Mouse (Mus musculus) natural killer cell, adult 2 months (primary cell): ENCODE results near the gene Nr2f6.

Experiments
- DNase-seq, 2 experiments: peaks; one replicate each; pipeline ENCODE4 v3.0.0; 2022; ENCODE audit warnings: low spot score in 2 of 2

Gene Nr2f6

DNA sequence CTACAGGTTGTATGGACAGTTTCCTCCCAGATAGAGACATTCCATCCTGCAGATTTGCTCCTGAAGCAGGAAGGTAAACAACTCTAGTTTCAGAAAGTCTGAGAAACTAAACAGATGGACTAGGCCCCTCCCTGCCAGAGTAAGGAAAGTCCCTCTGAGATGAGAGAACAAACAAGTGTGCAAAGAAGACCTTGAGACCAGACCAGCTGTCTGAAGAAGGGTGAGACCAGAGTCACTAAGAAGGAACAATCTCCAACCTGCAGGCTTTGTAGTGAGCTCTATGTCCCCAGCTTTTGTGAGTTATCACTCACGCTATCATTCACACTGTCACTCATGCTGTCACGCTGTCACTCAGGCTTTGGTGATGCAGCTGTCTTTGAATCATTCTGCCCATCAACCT lies 9.9 kb upstream of the Nr2f6 start:
- no peak for DNase-seq

- DNase-seq = no peak
Observed at GRCm38 (mm10) chr8:71388267-71388666, 6.5 kb upstream of the Nr2f6 start.

- no peak for DNase-seq
Observed at GRCm38 (mm10) chr8:71385212-71385835, 3.6 kb upstream of the Nr2f6 start.

DNA sequence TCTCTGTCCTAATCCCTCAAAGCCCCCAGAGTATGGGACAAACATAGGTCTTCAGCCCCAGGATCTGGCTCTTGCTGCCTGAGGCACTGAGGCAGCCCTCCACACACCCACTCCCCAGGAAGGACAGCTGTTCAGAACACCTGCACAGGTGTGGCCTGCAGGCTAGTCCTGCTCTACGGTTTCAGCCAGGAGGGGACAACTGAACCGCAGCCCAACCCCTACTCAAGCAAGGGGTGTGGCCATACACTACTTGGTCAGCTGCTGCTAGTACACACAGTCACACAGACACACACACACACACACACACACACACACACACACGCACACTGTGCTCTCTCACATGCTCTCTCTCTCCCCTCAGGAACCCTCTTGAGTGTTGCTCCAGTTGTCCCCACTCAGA lies 2.1 kb upstream of the Nr2f6 start:
- DNase-seq = no peak

- no peak for DNase-seq
Observed at GRCm38 (mm10) chr8:71383396-71383795, 1.6 kb upstream of the Nr2f6 start.

DNA sequence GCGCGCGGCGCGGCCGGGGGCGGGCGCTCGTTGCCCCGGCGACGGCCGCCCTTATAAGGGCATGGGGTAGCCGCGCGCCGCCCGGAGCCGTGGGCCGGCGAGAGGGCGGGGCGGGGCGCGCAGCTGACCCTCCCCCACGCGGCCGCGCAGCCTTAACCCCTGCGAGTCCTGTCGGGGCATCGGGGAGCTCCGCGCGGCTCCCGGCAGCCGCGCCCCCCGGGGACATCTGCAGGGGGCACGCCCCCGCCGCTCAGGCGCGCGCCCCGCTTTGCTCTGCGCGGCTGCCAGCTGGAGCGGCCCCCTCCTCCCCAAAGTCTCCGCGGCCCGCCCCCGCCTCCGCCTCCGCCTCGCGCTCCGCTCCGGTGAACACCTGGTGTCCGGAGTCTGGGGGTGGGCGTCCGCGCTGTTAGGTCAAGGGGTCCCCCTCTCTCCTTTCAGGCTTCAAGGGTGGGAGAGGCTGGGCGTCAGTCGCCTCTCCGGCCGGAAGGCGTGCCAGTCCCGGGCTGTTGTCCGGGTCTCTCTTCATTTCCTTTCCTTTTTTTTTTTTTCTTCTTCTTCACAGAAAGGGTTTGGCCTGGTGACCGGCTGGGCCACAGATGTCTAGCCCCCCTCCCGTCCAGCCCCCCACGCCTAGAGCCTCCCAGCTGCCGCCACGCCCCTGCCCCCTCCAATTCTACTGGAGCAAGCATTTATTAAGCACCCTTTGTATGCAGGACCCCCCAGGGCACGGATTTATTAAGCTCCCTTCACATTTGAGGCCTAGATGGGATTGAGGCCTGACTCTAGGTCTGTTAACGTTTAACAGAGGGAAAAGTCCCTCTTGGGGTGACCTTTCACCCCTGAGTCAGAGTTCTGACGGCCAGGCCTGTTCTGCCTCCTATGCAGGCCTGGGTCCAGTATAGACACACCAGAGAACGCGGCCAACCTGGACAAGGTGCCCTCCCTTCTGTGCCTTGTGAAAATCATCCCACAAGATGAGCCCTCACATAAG lies 506 bp upstream of the Nr2f6 start:
- DNase-seq = peak in 1 of 2 experiments; percentile 72

- no peak for DNase-seq
Observed at GRCm38 (mm10) chr8:71380178-71381171, 1.3 kb downstream of the Nr2f6 start.

- DNase-seq = no peak
Observed at GRCm38 (mm10) chr8:71379512-71380075, 2.2 kb downstream of the Nr2f6 start.

DNA sequence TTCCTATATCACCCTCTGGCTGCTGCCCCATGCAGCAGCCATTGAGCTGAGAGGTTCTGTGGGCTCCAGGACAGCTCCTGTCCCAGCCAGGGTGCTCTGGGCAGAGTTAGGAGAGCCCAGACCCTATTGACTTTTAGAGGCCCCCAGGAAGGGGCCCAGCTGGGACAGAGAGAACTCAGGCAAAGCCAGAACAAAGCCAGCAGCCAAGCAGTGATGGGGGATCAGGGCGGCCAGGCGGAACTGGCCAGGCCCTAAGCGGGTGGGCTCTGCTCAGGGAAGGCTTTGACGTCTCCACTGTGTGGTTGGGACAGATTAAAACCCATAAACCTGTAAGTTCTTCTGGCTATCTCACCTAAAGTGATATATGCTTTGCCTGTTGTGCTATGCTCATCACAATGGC lies 2.8 kb downstream of the Nr2f6 start:
- no peak for DNase-seq

DNA sequence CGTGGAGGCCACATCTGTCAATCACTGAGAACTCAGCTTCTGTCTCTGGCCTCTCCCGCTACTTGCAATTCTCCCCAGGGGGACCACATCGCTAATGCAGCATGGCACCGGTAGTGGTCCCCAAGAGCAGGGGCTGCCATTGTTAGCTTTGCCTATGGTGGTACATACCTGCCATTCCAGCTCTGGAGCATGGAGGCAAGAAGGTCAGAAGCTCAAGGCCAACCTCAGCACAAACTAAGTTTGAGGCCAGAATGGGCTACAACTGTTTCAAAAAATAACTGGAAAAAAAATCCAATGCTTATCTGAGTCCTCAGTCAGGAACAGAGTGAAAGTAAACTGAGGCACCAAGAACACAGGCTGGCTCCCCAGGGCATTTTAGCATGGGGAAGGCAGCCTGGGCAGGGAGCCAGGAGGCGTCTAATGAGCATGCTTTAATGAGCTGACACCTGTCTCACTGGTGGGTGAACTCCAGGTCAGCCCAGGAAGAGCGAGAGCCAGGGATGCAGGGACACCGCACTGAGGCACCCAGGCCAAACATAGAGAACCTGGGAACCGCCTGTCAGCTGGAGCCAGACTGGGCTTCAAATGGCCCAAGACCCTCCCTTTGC lies 5.2 kb downstream of the Nr2f6 start:
- DNase-seq = no peak

DNA sequence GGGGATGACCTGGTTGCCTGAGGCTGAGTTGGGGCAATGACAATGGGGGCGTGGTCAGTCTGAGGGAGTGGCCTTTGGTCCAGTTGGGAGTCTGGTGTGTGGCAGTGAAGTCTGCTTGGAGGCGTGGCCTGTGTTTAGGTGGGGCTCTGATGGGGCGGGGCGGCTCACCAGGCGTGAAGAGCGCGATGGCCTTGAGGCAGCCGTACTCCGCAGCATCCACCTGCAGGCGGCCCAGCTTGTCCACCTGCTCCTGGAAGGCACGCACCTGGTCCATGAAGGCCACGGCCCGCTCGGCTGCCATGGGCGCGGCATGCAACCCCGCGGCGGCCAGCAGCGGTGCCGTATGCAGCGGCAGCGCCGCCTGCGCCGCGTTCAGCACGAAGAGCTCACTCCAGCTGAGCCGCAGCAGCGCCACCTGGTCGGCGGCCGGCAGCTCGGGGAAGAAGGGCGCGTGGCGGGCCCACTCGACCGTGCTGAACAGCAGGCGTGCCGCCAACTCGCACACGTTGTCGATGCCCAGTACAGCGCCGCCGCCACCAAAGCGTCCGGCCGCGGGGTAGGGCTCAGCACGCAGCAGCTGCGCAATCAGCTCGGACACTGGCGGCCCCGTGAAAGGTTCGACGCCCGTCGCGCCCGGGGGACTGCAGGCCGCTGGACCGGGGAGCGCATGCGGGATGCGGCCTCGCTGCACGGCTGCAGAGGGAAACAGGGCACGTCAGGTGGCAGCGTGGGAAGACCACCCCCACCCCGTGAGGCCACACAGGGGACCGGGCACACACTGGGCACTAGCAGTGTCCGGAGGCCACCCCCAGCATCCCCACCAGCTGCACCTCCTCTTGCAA lies 6.0 kb downstream of the Nr2f6 start:
- DNase-seq = peak; percentile 52 to 53

DNA sequence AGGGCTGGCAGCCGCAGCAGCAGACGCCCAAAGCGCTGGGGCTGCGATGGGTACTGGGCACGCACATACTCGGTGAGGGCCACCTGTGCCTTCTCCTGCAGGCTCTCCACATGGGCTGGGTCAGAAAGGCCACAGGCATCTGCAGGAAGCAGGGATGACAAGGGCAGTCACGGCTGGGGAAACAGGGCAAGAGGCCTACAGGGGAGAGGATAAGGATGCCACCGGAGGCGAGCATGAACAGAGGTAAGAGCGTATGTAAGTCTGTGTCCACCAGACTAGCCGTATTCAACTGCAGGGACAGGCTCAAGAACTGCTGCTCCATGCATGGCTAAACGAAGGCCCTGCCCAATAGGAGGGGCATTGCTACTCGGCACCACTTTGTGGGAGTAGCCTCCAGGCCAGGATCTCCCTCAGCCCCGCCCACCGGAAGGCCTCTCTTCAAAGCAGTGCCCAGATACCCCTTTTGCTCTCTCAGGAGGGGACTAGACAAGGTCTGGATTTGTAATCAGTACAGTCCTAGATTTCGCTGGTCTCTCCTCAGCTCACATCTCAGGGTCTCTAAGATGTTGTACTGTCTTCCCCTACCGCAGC lies 7.0 kb downstream of the Nr2f6 start:
- no peak for DNase-seq

- DNase-seq = no peak
Observed at GRCm38 (mm10) chr8:71373000-71373399, 8.8 kb downstream of the Nr2f6 start.

- DNase-seq = no peak
Observed at GRCm38 (mm10) chr8:71372427-71372826, 9.3 kb downstream of the Nr2f6 start.

DNA sequence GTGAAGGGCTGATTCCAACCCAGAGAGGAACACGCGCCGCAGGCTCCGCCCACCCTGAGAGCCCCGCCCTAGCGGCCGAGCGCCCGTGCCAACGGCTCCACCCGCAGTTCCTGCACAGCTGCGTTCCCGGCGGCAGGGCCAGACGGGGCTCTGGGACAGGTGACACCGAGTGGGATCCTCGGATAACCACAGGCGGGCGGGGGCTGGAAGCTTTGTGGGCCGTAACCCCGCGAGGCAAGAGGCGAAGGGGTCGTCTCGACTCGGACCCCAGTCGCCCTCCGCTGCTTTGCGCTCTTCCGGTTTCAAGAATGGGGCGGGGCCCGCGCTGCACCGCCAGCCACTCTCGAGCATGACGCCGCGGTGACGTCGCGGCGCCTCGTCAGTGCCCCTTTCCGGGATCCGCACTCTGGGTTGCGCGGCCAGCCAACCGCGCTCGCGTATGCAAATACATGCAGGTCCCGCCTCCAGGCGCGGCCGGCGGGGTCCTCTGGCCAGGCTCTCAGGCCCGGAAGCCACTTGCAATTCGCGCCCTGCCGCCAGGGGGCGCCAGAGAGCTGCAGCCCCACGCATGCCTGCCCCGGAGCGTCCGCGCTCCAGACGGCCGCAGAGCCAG lies 10.4 kb downstream of the Nr2f6 start, which contains the start of gene Ocel1:
Gene Ocel1, plus strand, starts transcription at position 63 of the 613 bp plus-strand sequence.
- DNase-seq = peak; percentile 96 to 98

DNA sequence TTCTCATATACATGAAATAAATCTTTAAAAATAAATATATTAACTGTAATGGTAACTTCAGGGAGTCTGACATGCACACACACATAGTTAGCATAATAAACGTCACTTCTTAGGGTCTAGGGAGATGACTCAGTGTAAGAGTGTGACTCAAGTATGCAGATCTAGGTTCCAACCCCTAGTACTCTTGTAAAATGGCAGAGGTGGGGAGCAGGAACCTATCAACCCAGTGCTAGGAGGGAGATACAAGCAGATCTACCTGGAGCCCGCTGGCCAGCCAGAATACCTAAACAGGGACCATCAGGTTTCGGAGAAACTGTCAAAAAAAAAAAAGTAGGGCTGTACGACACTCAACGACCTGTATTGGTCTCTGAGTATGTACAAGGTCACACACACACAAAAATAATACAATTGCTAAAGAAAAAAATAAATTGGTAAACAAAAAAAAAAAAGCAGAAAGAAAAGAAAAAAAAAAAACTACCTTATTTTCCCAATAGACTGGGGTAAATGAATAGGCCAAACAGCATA lies 11.0 kb downstream of the Nr2f6 start:
- DNase-seq = no peak

DNA sequence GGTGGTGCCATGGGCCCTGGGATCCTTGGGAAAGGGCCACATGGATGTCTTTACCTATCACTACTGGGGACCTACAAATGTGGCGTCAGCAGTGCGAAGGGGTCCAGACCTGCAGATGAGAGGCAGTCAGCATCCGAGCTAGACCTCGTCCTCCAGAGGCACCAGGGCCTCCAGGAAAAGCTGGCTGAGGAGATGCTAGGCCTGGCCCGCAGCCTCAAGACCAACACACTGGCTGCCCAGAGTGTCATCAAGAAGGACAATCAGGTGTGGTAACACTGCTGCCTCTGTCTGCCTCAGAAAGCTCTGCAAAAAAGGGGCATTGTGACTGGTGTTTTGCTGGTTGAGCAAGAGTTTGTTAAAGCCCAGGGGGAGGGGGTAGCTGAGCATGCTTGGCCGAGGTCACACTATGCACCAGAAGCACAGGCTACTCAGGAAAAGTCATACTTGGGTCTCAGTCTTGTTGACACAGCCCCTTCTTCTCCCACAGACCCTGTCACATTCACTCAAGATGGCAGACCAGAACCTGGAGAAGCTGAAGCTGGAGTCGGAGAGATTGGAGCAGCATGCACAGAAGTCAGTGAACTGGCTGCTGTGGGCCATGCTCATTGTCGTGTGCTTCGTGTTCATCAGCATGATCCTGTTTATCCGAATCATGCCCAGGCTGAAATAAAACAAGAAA lies 12.6 kb downstream of the Nr2f6 start:
- DNase-seq = no peak

- no peak for DNase-seq
Observed at GRCm38 (mm10) chr8:71368366-71368765, 13.4 kb downstream of the Nr2f6 start.
